Mouse (Mus musculus) intestine, embryonic 16.5 days (tissue): ENCODE results near the gene H2al1b. TPM values are rescaled to one million over a fixed set of nuclear protein-coding genes. Genes with fewer than 3 reads are reported as not detected.
"Not testable (repeated sequence)": the region's sequence is repeated elsewhere in the genome, so short reads cannot be mapped to it uniquely, and the experiment has no call there.

Experiments
- ATAC-seq: fragments of 200-750 bp; cut with Nextera tagmentation; 2 replicates; pipeline ENCODE4 v1.8.0; 2017; ENCODE audit warnings: moderate TSS enrichment, moderate library complexity
- H3K27ac ChIP-seq: fragments of 300-500 bp; sonication (generic); 2 replicates; pipeline ENCODE4 v1.5.1; 2014; ENCODE audit warnings: mild to moderate bottlenecking, low read length
- H3K27me3 ChIP-seq: fragments of 300-500 bp; sonication (generic); replicated peaks from 2 replicates; pipeline ENCODE4 v1.6.1; 2014; ENCODE audit warnings: low read length, control low read depth, mixed read lengths; ENCODE audit not compliant: control insufficient read depth, insufficient read depth
- H3K36me3 ChIP-seq: fragments of 300-500 bp; sonication (generic); 2 replicates; pipeline ENCODE4 v1.6.1; 2014; ENCODE audit warnings: low read length, control low read depth; ENCODE audit not compliant: control insufficient read depth, insufficient read depth
- H3K4me1 ChIP-seq: fragments of 300-500 bp; sonication (generic); 2 replicates; pipeline ENCODE4 v1.6.1; 2014; ENCODE audit warnings: low read length, control low read depth, mixed read lengths; ENCODE audit not compliant: control insufficient read depth, insufficient read depth
- H3K4me2 ChIP-seq: fragments of 300-500 bp; sonication (generic); 2 replicates; pipeline ENCODE4 v1.6.1; 2014; ENCODE audit warnings: low read depth, low read length, control low read depth
- H3K4me3 ChIP-seq: fragments of 300-500 bp; sonication (generic); 2 replicates; pipeline ENCODE4 v1.5.1; 2014; ENCODE audit warnings: mild to moderate bottlenecking, low read length
- H3K9ac ChIP-seq: fragments of 300-500 bp; sonication (generic); 2 replicates; pipeline ENCODE4 v1.6.1; 2014; ENCODE audit warnings: low read depth, low read length
- H3K9me3 ChIP-seq: fragments of 300-500 bp; sonication (generic); 2 replicates; pipeline ENCODE4 v1.6.1; 2016; ENCODE audit warnings: low read length, control low read depth; ENCODE audit not compliant: control insufficient read depth
- WGBS: fragments of 180-500 bp; shearing (Covaris S2); extraction: QIAGEN DNeasy Blood & Tissue Kit; methylation state at CpG from one replicate; pipeline ENCODE4 v1.1.7; 2014; 5-methylcytosine and 5-hydroxymethylcytosine counted together
- polyA plus RNA-seq: library from polyadenylated mRNA; unstranded; fragments of >200 nt; fragmentation: Nextera tagmentation; extraction: Ambion mirVana; gene quantifications from 2 replicates; pipeline ENCODE4 v1.2.1, GENCODE M21; 2015

The H2al1b gene
- polyA plus RNA-seq, 1 experiment from 2014 or later: not detected

- 78% methylated on average over 2 of the region's 2 CpGs for WGBS
- no peak overlapping the region for H3K4me2 ChIP-seq
- H3K4me3 ChIP-seq: no peak overlapping the region
- H3K4me1 ChIP-seq: no peaks in the 10 kb centered on the region
- ATAC-seq: no peak
- H3K9ac ChIP-seq: no peak overlapping the region
- H3K9me3 ChIP-seq: no peaks in the 10 kb centered on the region
- H3K27me3 ChIP-seq: 0 out of 2 replicates have a peak, but pooled peaks cover 3% of the 10 kb centered on the region
- no peak overlapping the region for H3K27ac ChIP-seq
- no peaks in the 10 kb centered on the region for H3K36me3 ChIP-seq
Observed at GRCm38 (mm10) chrX:11280741-11281140, 21.5 kb upstream of the H2al1b start.

- H3K27me3 ChIP-seq: 0 out of 2 replicates have a peak, but pooled peaks cover 4% of the 10 kb centered on the region
- H3K4me2 ChIP-seq: no peak overlapping the region
- H3K4me3 ChIP-seq: no peak overlapping the region
- no peak overlapping the region for H3K9ac ChIP-seq
- ATAC-seq: no peak; the same call in 1 of the 2 replicates
- WGBS: 43% methylated on average over 14 of the region's 14 CpGs
- no peaks in the 10 kb centered on the region for H3K36me3 ChIP-seq
- H3K9me3 ChIP-seq: no peaks in the 10 kb centered on the region
- H3K4me1 ChIP-seq: no peaks in the 10 kb centered on the region
- H3K27ac ChIP-seq: no peak overlapping the region
Observed at GRCm38 (mm10) chrX:11288306-11288882, 13.8 kb upstream of the H2al1b start.

DNA sequence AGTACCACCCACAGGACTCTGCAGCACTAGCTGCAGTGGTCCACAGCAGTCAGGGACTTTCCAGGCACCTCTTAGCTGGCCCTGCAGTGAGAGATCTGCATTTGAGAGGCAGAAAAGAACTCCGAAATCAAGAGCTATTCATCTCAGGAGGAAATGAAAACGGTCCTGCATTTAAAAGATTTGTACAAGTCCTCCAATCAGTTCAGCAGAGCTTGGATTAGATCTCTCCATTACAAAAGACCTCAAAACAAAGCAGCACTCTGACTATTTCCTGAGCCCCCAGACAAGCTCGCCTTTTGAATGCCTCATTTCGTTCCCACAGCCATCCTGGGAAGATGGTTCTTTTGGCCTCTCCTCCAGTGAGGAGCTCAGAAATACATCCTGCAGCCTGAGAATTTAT is 13.0 kb upstream of the H2al1b start:
- Histone ChIP-seq H3K9ac (no peak overlapping the region), H3K27me3 (0 out of 2 replicates have a peak, but pooled peaks cover 4% of the 10 kb centered on the region), H3K9me3 (no peaks in the 10 kb centered on the region), H3K27ac (no peak overlapping the region), H3K36me3 (no peaks in the 10 kb centered on the region), H3K4me1 (no peaks in the 10 kb centered on the region), H3K4me2 (no peak overlapping the region), H3K4me3 (no peak overlapping the region)
- ATAC-seq: no peak
- WGBS: 78% methylated on average over 4 of the region's 4 CpGs

- not testable (repeated sequence) for H3K4me1 ChIP-seq, H3K27ac ChIP-seq, ATAC-seq, H3K27me3 ChIP-seq, H3K4me3 ChIP-seq, H3K9me3 ChIP-seq, H3K4me2 ChIP-seq, H3K36me3 ChIP-seq, H3K9ac ChIP-seq
- WGBS: no CpG with 5 or more reads among the region's 3 CpGs
Observed at GRCm38 (mm10) chrX:11298957-11299356, 3.3 kb upstream of the H2al1b start, which contains the start of gene H2al1a. Gene H2al1a (plus strand): TSS chrX:11299257.

- H3K4me2 ChIP-seq, H3K4me3 ChIP-seq, H3K27ac ChIP-seq, H3K9ac ChIP-seq, H3K4me1 ChIP-seq, H3K9me3 ChIP-seq, H3K36me3 ChIP-seq, H3K27me3 ChIP-seq, ATAC-seq: not testable (repeated sequence)
- 100% methylated on average over 1 of the region's 6 CpGs for WGBS
Observed at GRCm38 (mm10) chrX:11305355-11305754, 3.1 kb downstream of the H2al1b start, which contains the start of gene H2al1c. Gene H2al1c (plus strand): TSS chrX:11305655.

DNA sequence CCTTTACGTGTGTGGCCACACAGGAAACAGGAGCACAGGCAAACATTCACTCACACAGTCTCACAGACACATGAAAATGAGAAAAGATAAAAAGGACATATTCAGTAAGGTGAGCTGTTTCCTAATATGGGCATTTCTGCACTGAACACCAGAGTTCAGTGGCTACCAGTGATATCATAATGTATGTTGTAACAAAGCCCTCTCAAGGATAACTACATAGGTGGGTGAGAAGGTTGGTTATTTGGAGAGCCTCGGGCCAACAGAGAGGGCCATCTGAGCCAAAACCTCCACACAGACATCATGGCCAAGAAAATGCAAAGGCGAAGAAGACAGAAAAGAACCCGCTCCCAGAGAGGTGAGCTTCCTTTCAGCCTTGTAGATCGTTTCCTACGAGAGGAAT is 6.3 kb downstream of the H2al1b start, which contains the start of gene H2al1d:
TSS of gene H2al1d (plus strand) at position 301 of the 400 bp plus-strand sequence.
- WGBS: no CpG with 5 or more reads among the region's 6 CpGs
- not testable (repeated sequence) for H3K27me3 ChIP-seq, H3K9ac ChIP-seq, H3K4me2 ChIP-seq, H3K4me3 ChIP-seq, H3K36me3 ChIP-seq, H3K27ac ChIP-seq, ATAC-seq, H3K9me3 ChIP-seq, H3K4me1 ChIP-seq

- WGBS: no CpG with 5 or more reads among the region's 3 CpGs
- ATAC-seq: not testable (repeated sequence)
Observed at GRCm38 (mm10) chrX:11311634-11312033, 9.4 kb downstream of the H2al1b start, which contains the start of gene H2al1e. Gene H2al1e (plus strand): TSS chrX:11311934.

DNA sequence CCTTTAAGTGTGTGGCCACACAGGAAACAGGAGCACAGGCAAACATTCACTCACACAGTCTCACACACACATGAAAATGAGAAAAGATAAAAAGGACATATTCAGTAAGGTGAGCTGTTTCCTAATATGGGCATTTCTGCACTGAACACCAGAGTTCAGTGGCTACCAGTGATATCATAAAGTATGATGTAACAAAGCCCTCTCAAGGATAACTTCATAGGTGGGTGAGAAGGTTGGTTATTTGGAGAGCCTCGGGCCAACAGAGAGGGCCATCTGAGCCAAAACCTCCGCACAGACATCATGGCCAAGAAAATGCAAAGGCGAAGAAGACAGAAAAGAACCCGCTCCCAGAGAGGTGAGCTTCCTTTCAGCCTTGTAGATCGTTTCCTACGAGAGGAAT is 12.6 kb downstream of the H2al1b start, which contains the start of gene H2al1f:
TSS of gene H2al1f (plus strand) at position 301 of the 400 bp plus-strand sequence.
- not testable (repeated sequence) for ATAC-seq, H3K27ac ChIP-seq, H3K27me3 ChIP-seq, H3K4me1 ChIP-seq, H3K9ac ChIP-seq, H3K9me3 ChIP-seq, H3K4me3 ChIP-seq, H3K36me3 ChIP-seq, H3K4me2 ChIP-seq
- WGBS: no CpG with 5 or more reads among the region's 6 CpGs

More at GRCm38 (mm10) chrX:11311634-11312033, 9.4 kb downstream of the H2al1b start, which contains the start of gene H2al1e:
- not testable (repeated sequence) for H3K4me1 ChIP-seq, H3K9me3 ChIP-seq, H3K36me3 ChIP-seq, H3K9ac ChIP-seq, H3K27ac ChIP-seq, H3K27me3 ChIP-seq, H3K4me3 ChIP-seq, H3K4me2 ChIP-seq

- H3K4me2 ChIP-seq, H3K4me3 ChIP-seq, H3K9me3 ChIP-seq, H3K36me3 ChIP-seq, H3K27ac ChIP-seq, ATAC-seq, H3K9ac ChIP-seq, H3K27me3 ChIP-seq, H3K4me1 ChIP-seq: not testable (repeated sequence)
- no CpG with 5 or more reads among the region's 3 CpGs for WGBS
Observed at GRCm38 (mm10) chrX:11317956-11318355, 15.7 kb downstream of the H2al1b start, which contains the start of gene H2al1g. Gene H2al1g (plus strand): TSS chrX:11318256.
